Mouse (Mus musculus): ENCODE results near the gene Lcn9. TPM values are rescaled to one million over a fixed set of nuclear protein-coding genes. Genes with fewer than 3 reads are reported as not detected.

Gene Lcn9
- total RNA-seq, 1 experiment from 2014 or later = not detected

DNA sequence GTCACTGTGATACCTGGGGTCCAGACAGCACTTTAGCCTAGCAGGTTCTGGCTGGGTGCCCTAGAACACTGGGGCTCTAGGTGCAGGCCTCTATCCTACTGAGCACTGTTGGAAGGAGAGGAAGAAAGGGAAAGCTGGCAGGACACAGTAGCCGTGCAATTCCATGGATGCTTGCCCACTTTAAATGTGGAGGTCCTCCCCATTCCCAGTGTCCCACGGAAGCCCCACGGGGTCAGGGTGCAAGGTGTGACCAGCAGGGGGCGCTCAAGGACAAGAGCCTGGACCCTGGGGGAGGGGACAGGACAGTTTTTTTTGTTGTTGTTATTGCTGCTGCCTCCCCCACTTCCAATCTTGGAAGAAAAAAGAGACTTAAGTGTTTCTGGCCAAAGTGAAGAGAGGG lies 27.4 kb downstream of the Lcn9 start:
- DNase-seq = peak; percentile 83

- DNase-seq = peak; percentile 43
Measured at GRCm38 (mm10) chr2:25852626-25853025, 29.7 kb downstream of the Lcn9 start.

DNA sequence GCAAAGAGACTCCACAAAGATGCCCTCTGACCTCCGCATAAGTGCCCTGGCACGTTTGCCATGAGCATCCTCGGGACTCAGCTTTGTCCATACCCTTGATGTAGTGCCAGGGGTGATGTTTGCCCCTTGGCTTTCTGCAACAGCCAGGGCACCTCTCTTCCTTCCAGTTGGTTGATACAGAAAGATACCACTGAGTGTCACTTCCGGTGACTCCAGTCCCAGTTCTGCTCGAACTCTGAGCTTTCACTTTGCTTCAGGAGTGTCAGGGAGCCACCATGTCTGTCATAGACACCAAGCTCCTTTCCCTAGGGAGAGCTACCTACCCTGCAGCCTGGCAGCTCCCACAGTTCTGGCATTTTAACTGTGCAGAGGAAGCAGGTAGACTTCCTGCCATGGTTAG lies 31.0 kb downstream of the Lcn9 start:
- no peak for DNase-seq

GRCm38 (mm10) chr2:25859891-25860290 lies 36.9 kb downstream of the Lcn9 start:
- no peak for DNase-seq

- DNase-seq = no peak
Measured at GRCm38 (mm10) chr2:25862038-25862437, 39.1 kb downstream of the Lcn9 start.

GRCm38 (mm10) chr2:25862696-25863270 lies 39.8 kb downstream of the Lcn9 start:
- DNase-seq = no peak

DNA sequence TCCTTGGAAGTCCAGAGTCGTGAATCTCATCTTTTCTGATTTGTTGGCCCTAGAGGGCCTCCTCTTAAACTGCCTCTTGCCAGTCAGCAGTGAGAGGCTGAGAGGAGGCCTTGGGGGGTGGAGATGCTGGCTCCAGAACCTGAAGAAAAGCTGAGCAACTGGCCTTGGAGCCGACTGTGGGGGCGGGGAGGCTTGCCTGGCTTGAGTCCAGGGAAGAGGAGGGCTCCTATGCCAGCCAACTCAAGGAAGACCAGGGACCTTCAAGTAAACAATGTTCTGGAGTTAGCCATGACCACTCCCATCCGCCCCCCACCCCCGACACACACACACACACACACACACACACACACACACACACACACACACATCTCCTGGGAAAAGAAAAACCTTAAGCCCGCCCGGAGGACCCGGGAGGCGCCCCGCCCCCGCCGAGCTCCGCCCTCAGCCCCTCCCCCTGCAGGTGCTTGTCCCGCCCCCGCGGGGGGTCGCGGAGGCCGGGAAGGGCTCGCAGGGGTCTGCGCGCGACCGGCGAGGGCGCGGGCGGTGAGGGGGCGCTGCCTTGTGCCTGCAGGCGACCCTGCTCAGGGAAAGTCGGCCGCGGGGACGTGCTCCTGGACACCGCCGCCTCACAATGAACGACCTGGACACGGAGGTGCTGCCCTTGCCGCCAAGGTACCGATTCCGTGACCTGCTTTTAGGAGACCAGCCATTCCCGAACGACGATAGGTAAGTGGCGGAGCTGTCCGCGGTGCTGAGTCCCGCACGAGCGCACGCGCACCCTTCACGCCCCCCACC lies 40.6 kb downstream of the Lcn9 start, which contains the start of gene Kcnt1:
TSS of gene Kcnt1 (plus strand) at position 398 of the 795 bp plus-strand sequence.
- peak; percentile 80 for DNase-seq

GRCm38 (mm10) chr2:25864230-25864629 lies 41.3 kb downstream of the Lcn9 start:
- no peak for DNase-seq

DNA sequence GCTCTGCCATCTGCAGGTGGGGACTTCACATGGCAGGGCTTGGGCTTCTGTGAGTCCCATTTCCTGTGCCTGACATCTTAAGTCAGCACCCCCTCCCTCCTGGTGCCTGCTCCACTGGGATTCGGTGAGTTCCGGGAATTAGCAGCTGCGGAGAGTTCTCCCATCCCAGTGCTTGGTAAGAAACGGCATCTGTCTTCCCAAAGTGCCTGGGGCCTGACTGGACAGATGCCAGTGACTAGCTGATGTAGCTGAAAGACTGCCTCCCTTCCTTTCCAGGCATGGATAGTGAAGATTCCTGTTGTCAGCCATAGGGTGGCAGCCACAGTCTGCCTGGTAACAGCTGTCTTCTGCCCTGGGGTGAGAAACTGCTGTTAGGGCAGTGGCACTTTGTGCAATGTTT lies 42.5 kb downstream of the Lcn9 start:
- peak; percentile 29 for DNase-seq

- peak; percentile 58 for DNase-seq
Measured at GRCm38 (mm10) chr2:25866656-25867055, 43.7 kb downstream of the Lcn9 start.

Other genes with a start within 250 kb of the Lcn9 start
- gene Mamdc4, start 248.3 kb upstream of the Lcn9 start, total RNA-seq (2021) = 4.7 and 5.0 TPM in 2 replicates
- 56.6 and 58.1 TPM in 2 replicates for gene Phpt1, start 247.9 kb upstream of the Lcn9 start, total RNA-seq (2021)
- gene Ajm1, start 241.4 kb upstream of the Lcn9 start, total RNA-seq (2021) = 2.1 and 3.0 TPM in 2 replicates
- gene Rabl6, start 214.6 kb upstream of the Lcn9 start, total RNA-seq (2021) = 72.7 and 87.8 TPM in 2 replicates
- not detected in 2 replicates for gene Ccdc183, start 205.5 kb upstream of the Lcn9 start, total RNA-seq (2021)
- 30.5 and 33.1 TPM in 2 replicates for gene Tmem141, start 201.1 kb upstream of the Lcn9 start, total RNA-seq (2021)
- 7.0 and 9.7 TPM in 2 replicates for gene Fcna, start 195.1 kb upstream of the Lcn9 start, total RNA-seq (2021)
- gene Lcn8, start 170.0 kb upstream of the Lcn9 start, total RNA-seq (2021) = not detected in 2 replicates
- not detected in 2 replicates for gene Lcn5, start 165.2 kb upstream of the Lcn9 start, total RNA-seq (2021)
- not detected in 2 replicates for gene Lcn6, start 146.4 kb upstream of the Lcn9 start, total RNA-seq (2021)
- gene Lcn10, start 140.4 kb upstream of the Lcn9 start, total RNA-seq (2021) = not detected in 2 replicates
- gene Obp2a, start 123.1 kb upstream of the Lcn9 start, total RNA-seq (2021) = 4.7 and 4.8 TPM in 2 replicates
- gene Bmyc, start 116.4 kb upstream of the Lcn9 start, total RNA-seq (2021) = 40.2 and 49.1 TPM in 2 replicates
- not detected in 2 replicates for gene Obp2b, start 86.1 kb upstream of the Lcn9 start, total RNA-seq (2021)
- gene Lcn3, start 57.6 kb upstream of the Lcn9 start, total RNA-seq (2021) = not detected in 2 replicates
- gene Lcn11, start 46.1 kb upstream of the Lcn9 start, total RNA-seq (2021) = not detected in 2 replicates
- not detected in 2 replicates for gene Gm13539, start 40.9 kb upstream of the Lcn9 start, total RNA-seq (2021)
- gene Glt6d1, start 7.3 kb upstream of the Lcn9 start, total RNA-seq (2021) = not detected in 2 replicates
- not detected in 2 replicates for gene Sohlh1, start 24.1 kb downstream of the Lcn9 start, total RNA-seq (2021)
- gene Kcnt1, start 40.6 kb downstream of the Lcn9 start, total RNA-seq (2021) = 4.9 and 6.4 TPM in 2 replicates
- gene Camsap1, start 160.1 kb downstream of the Lcn9 start, total RNA-seq (2021) = 25.9 and 32.1 TPM in 2 replicates
- 53.0 and 58.0 TPM in 2 replicates for gene Ubac1, start 198.6 kb downstream of the Lcn9 start, total RNA-seq (2021)